Mouse (Mus musculus) mesoderm, embryonic 11.5 days (tissue): ENCODE data around the gene Aplp2.

Source experiments
- DNase-seq: peaks from one replicate; pipeline ENCODE4 v3.0.0-alpha.2; 2012; ENCODE audit warnings: low read depth, low spot score

Gene Aplp2

GRCm38 (mm10) chr9:31211690-31212499, at the start of gene Aplp2:
TSS of gene Aplp2 (minus strand) at chr9:31211815.
- DNase-seq = peak; percentile 98

- no peak for DNase-seq
Measured at GRCm38 (mm10) chr9:31260219-31260618, 48.6 kb upstream of the Aplp2 start.

GRCm38 (mm10) chr9:31258237-31258636, 46.6 kb upstream of the Aplp2 start:
- no peak for DNase-seq

- no peak for DNase-seq
Measured at GRCm38 (mm10) chr9:31255953-31256352, 44.3 kb upstream of the Aplp2 start.

- DNase-seq = no peak
Measured at GRCm38 (mm10) chr9:31254697-31255004, 43.0 kb upstream of the Aplp2 start.

GRCm38 (mm10) chr9:31253866-31254696, 42.5 kb upstream of the Aplp2 start:
- DNase-seq = no peak

- DNase-seq = peak; percentile 43
Measured at GRCm38 (mm10) chr9:31253311-31253734, 41.7 kb upstream of the Aplp2 start.

- no peak for DNase-seq
Measured at GRCm38 (mm10) chr9:31252182-31252799, 40.7 kb upstream of the Aplp2 start.

GRCm38 (mm10) chr9:31247447-31248220, 36.0 kb upstream of the Aplp2 start:
- no peak for DNase-seq

GRCm38 (mm10) chr9:31246421-31246820, 34.8 kb upstream of the Aplp2 start:
- no peak for DNase-seq

GRCm38 (mm10) chr9:31245006-31245405, 33.4 kb upstream of the Aplp2 start:
- DNase-seq = no peak

- no peak for DNase-seq
Measured at GRCm38 (mm10) chr9:31243939-31244333, 32.3 kb upstream of the Aplp2 start.

- DNase-seq = no peak
Measured at GRCm38 (mm10) chr9:31243306-31243938, 31.8 kb upstream of the Aplp2 start.

- DNase-seq = no peak
Measured at GRCm38 (mm10) chr9:31241208-31241699, 29.6 kb upstream of the Aplp2 start.

- no peak for DNase-seq
Measured at GRCm38 (mm10) chr9:31240522-31241207, 29.1 kb upstream of the Aplp2 start.

GRCm38 (mm10) chr9:31239551-31239950, 27.9 kb upstream of the Aplp2 start:
- no peak for DNase-seq

- DNase-seq = no peak
Measured at GRCm38 (mm10) chr9:31238526-31238925, 26.9 kb upstream of the Aplp2 start.

GRCm38 (mm10) chr9:31236079-31236478, 24.5 kb upstream of the Aplp2 start:
- DNase-seq = no peak

- DNase-seq = no peak
Measured at GRCm38 (mm10) chr9:31235489-31235888, 23.9 kb upstream of the Aplp2 start.

GRCm38 (mm10) chr9:31235030-31235429, 23.4 kb upstream of the Aplp2 start:
- DNase-seq = no peak
